Mouse (Mus musculus) forelimb bud, embryonic 11.5 days (tissue): ENCODE results near the gene Tsga13.

Experiments used
- DNase-seq: peaks from one replicate; pipeline ENCODE4 v3.0.0-alpha.2; 2012; ENCODE audit warnings: low read depth, low spot score

The Tsga13 gene

GRCm38 (mm10) chr6:30915473-30915872 lies at the start of gene Tsga13:
TSS of gene Tsga13 (minus strand) at chr6:30915573.
- no peak for DNase-seq

- DNase-seq, result peak; percentile 53
Observed at GRCm38 (mm10) chr6:30958736-30959540, 43.6 kb upstream of the Tsga13 start, which contains the start of gene Klf14. TSS of gene Klf14 (minus strand) at chr6:30959078.

- no peak for DNase-seq
Observed at GRCm38 (mm10) chr6:30957784-30958735, 42.7 kb upstream of the Tsga13 start.

GRCm38 (mm10) chr6:30939264-30939663 lies 23.9 kb upstream of the Tsga13 start:
- DNase-seq, result no peak

- DNase-seq, result no peak
Observed at GRCm38 (mm10) chr6:30922821-30923220, 7.4 kb upstream of the Tsga13 start.

GRCm38 (mm10) chr6:30921826-30922225 lies 6.5 kb upstream of the Tsga13 start:
- no peak for DNase-seq

- DNase-seq, result no peak
Observed at GRCm38 (mm10) chr6:30920834-30921675, 5.7 kb upstream of the Tsga13 start.

- no peak for DNase-seq
Observed at GRCm38 (mm10) chr6:30907970-30908369, 7.4 kb downstream of the Tsga13 start.

- no peak for DNase-seq
Observed at GRCm38 (mm10) chr6:30904911-30905310, 10.5 kb downstream of the Tsga13 start.

GRCm38 (mm10) chr6:30904033-30904432 lies 11.3 kb downstream of the Tsga13 start:
- no peak for DNase-seq

- DNase-seq, result no peak
Observed at GRCm38 (mm10) chr6:30897520-30897919, 17.9 kb downstream of the Tsga13 start.

GRCm38 (mm10) chr6:30896986-30897327 lies 18.4 kb downstream of the Tsga13 start:
- DNase-seq, result no peak

- peak; percentile 95 for DNase-seq
Observed at GRCm38 (mm10) chr6:30896195-30896985, 19.0 kb downstream of the Tsga13 start, which contains the start of gene Copg2. TSS of gene Copg2 (minus strand) at chr6:30896794.

GRCm38 (mm10) chr6:30895819-30896194 lies 19.6 kb downstream of the Tsga13 start:
- no peak for DNase-seq

- no peak for DNase-seq
Observed at GRCm38 (mm10) chr6:30893081-30893480, 22.3 kb downstream of the Tsga13 start.

- DNase-seq, result no peak
Observed at GRCm38 (mm10) chr6:30891761-30892160, 23.6 kb downstream of the Tsga13 start.

- no peak for DNase-seq
Observed at GRCm38 (mm10) chr6:30884856-30885255, 30.5 kb downstream of the Tsga13 start.

- DNase-seq, result no peak
Observed at GRCm38 (mm10) chr6:30883491-30883890, 31.9 kb downstream of the Tsga13 start.

- no peak for DNase-seq
Observed at GRCm38 (mm10) chr6:30876661-30877060, 38.7 kb downstream of the Tsga13 start.

GRCm38 (mm10) chr6:30866501-30866900 lies 48.9 kb downstream of the Tsga13 start:
- no peak for DNase-seq
